Mouse (Mus musculus) liver, embryonic 15.5 days (tissue): Measurements from ENCODE around the gene Mical2. TPM values are rescaled to one million over a fixed set of nuclear protein-coding genes. Genes with fewer than 3 reads are reported as not detected.

Experiments
- ATAC-seq: fragments of 200-750 bp; cut with Nextera tagmentation; 2 replicates; pipeline ENCODE4 v1.8.0; 2017; ENCODE audit warnings: moderate number of reproducible peaks, mild to moderate bottlenecking, moderate library complexity; ENCODE audit not compliant: insufficient read depth
- H3K27ac ChIP-seq: fragments of 300-500 bp; sonication (generic); replicated peaks from 2 replicates; pipeline ENCODE4 v1.5.1; 2015; ENCODE audit warnings: mild to moderate bottlenecking, inconsistent platforms
- H3K27me3 ChIP-seq: fragments of 300-500 bp; sonication (generic); 2 replicates; pipeline ENCODE4 v1.6.1; 2015; ENCODE audit warnings: mild to moderate bottlenecking, inconsistent platforms
- H3K36me3 ChIP-seq: fragments of 300-500 bp; sonication (generic); replicated peaks from 2 replicates; pipeline ENCODE4 v1.6.1; 2015; ENCODE audit warnings: moderate library complexity, mild to moderate bottlenecking, inconsistent platforms
- H3K4me1 ChIP-seq: fragments of 300-500 bp; sonication (generic); replicated peaks from 2 replicates; pipeline ENCODE4 v1.6.1; 2015; ENCODE audit warnings: inconsistent platforms
- H3K4me2 ChIP-seq: fragments of 300-500 bp; sonication (generic); 2 replicates; pipeline ENCODE4 v1.6.1; 2015; ENCODE audit warnings: moderate library complexity, mild to moderate bottlenecking, inconsistent platforms
- H3K4me3 ChIP-seq: fragments of 300-500 bp; sonication (generic); replicated peaks from 2 replicates; pipeline ENCODE4 v1.5.1; 2015; ENCODE audit warnings: mild to moderate bottlenecking, inconsistent platforms
- H3K9ac ChIP-seq: fragments of 300-500 bp; sonication (generic); 2 replicates; pipeline ENCODE4 v1.6.1; 2015; ENCODE audit warnings: moderate library complexity, mild to moderate bottlenecking, inconsistent platforms
- H3K9me3 ChIP-seq: fragments of 300-500 bp; sonication (generic); replicated peaks from 2 replicates; pipeline ENCODE4 v1.6.1; 2016; ENCODE audit warnings: inconsistent platforms
- WGBS: fragments of 180-500 bp; shearing (Covaris S2); methylation state at CpG from one replicate; pipeline ENCODE4 v1.1.7; 2015; ENCODE audit warnings: mixed read lengths; ENCODE audit not compliant: insufficient replicate concordance; 5-methylcytosine and 5-hydroxymethylcytosine counted together
- polyA plus RNA-seq: library from polyadenylated mRNA; unstranded; fragments of >200 nt; fragmentation: Nextera tagmentation; extraction: Ambion mirVana; gene quantifications from 2 replicates; pipeline ENCODE4 v1.2.1, GENCODE M21; 2015

The Mical2 gene
- polyA plus RNA-seq, 1 experiment from 2014 or later, result 1.8 TPM

GRCm38 (mm10) chr7:112209621-112210020 lies 16.0 kb upstream of the Mical2 start:
- Histone ChIP-seq H3K4me1 (peaks cover 11% of the 10 kb centered on the region), H3K27me3 (no peaks in the 10 kb centered on the region), H3K9me3 (no peaks in the 10 kb centered on the region), H3K4me2 (no peak overlapping the region), H3K36me3 (no peaks in the 10 kb centered on the region), H3K4me3 (no peak overlapping the region), H3K9ac (no peak overlapping the region), H3K27ac (no peak overlapping the region)
- ATAC-seq, result no peak
- WGBS, result 68% methylated on average over 4 of the region's 4 CpGs

GRCm38 (mm10) chr7:112212921-112213721 lies 12.5 kb upstream of the Mical2 start:
- no peaks in the 10 kb centered on the region for H3K27me3 ChIP-seq

GRCm38 (mm10) chr7:112215871-112216270 lies 9.8 kb upstream of the Mical2 start:
- H3K9ac ChIP-seq, result no peak overlapping the region
- no peak overlapping the region for H3K4me3 ChIP-seq
- 55% methylated on average over 3 of the region's 3 CpGs for WGBS
- H3K9me3 ChIP-seq, result no peaks in the 10 kb centered on the region
- H3K4me2 ChIP-seq, result no peak overlapping the region
- no peak overlapping the region for H3K27ac ChIP-seq
- H3K27me3 ChIP-seq, result no peaks in the 10 kb centered on the region
- ATAC-seq, result no peak
- H3K4me1 ChIP-seq, result no peaks in the 10 kb centered on the region; the same call in 1 of the 2 replicates
- no peaks in the 10 kb centered on the region for H3K36me3 ChIP-seq

More at GRCm38 (mm10) chr7:112212921-112213721, 12.5 kb upstream of the Mical2 start:
- no peak overlapping the region for H3K27ac ChIP-seq
- no peak overlapping the region for H3K4me2 ChIP-seq
- WGBS, result 41% methylated on average over 8 of the region's 8 CpGs
- no peak overlapping the region for H3K9ac ChIP-seq
- no peaks in the 10 kb centered on the region for H3K36me3 ChIP-seq
- peak; percentile 42; the same call in 1 of the 2 replicates for ATAC-seq
- H3K9me3 ChIP-seq, result no peaks in the 10 kb centered on the region
- H3K4me1 ChIP-seq, result peaks cover 10% of the 10 kb centered on the region
- H3K4me3 ChIP-seq, result no peak overlapping the region

GRCm38 (mm10) chr7:112216720-112217119 lies 8.9 kb upstream of the Mical2 start:
- no peak overlapping the region for H3K4me2 ChIP-seq
- ATAC-seq, result no peak
- no peak overlapping the region for H3K4me3 ChIP-seq
- H3K27ac ChIP-seq, result no peak overlapping the region
- 58% methylated on average over 5 of the region's 5 CpGs for WGBS
- no peaks in the 10 kb centered on the region for H3K36me3 ChIP-seq
- H3K9ac ChIP-seq, result no peak overlapping the region
- H3K9me3 ChIP-seq, result no peaks in the 10 kb centered on the region
- no peaks in the 10 kb centered on the region; the same call in 1 of the 2 replicates for H3K4me1 ChIP-seq
- H3K27me3 ChIP-seq, result no peaks in the 10 kb centered on the region

- Histone ChIP-seq H3K4me2 (no peak overlapping the region), H3K4me3 (no peak overlapping the region), H3K9ac (no peak overlapping the region), H3K27ac (no peak overlapping the region), H3K27me3 (no peaks in the 10 kb centered on the region), H3K4me1 (no peaks in the 10 kb centered on the region; the same call in 1 of the 2 replicates), H3K9me3 (no peaks in the 10 kb centered on the region), H3K36me3 (no peaks in the 10 kb centered on the region)
- WGBS, result 8% methylated on average over 6 of the region's 6 CpGs
- ATAC-seq, result no peak
Observed at GRCm38 (mm10) chr7:112217208-112217607, 8.4 kb upstream of the Mical2 start.

- H3K9me3 ChIP-seq, result no peaks in the 10 kb centered on the region
- peaks cover 28% of the 10 kb centered on the region for H3K27me3 ChIP-seq
- no peak overlapping the region for H3K4me3 ChIP-seq
- H3K4me2 ChIP-seq, result no peak overlapping the region
- H3K9ac ChIP-seq, result no peak overlapping the region
- ATAC-seq, result no peak
- H3K27ac ChIP-seq, result no peak overlapping the region
- H3K36me3 ChIP-seq, result no peaks in the 10 kb centered on the region
- 47% methylated on average over 7 of the region's 7 CpGs for WGBS
- peaks cover 9% of the 10 kb centered on the region for H3K4me1 ChIP-seq
Observed at GRCm38 (mm10) chr7:112222733-112223524, 2.7 kb upstream of the Mical2 start.

GRCm38 (mm10) chr7:112224854-112225253 lies 802 bp upstream of the Mical2 start:
- peaks cover 28% of the 10 kb centered on the region for H3K27me3 ChIP-seq
- H3K9me3 ChIP-seq, result no peaks in the 10 kb centered on the region
- no peaks in the 10 kb centered on the region for H3K36me3 ChIP-seq
- no peak overlapping the region for H3K27ac ChIP-seq
- H3K4me3 ChIP-seq, result no peak overlapping the region
- H3K4me1 ChIP-seq, result peaks cover 9% of the 10 kb centered on the region
- no peak overlapping the region for H3K4me2 ChIP-seq
- 71% methylated on average over 12 of the region's 12 CpGs for WGBS
- H3K9ac ChIP-seq, result no peak overlapping the region
- ATAC-seq, result no peak

GRCm38 (mm10) chr7:112226446-112227265 lies 1.0 kb downstream of the Mical2 start:
- peak overlapping the region; percentile 57 for H3K4me3 ChIP-seq

GRCm38 (mm10) chr7:112227266-112227562 lies 1.6 kb downstream of the Mical2 start:
- Histone ChIP-seq H3K9me3 (no peaks in the 10 kb centered on the region), H3K4me1 (peaks cover 9% of the 10 kb centered on the region), H3K36me3 (no peaks in the 10 kb centered on the region), H3K4me3 (peak overlapping the region; percentile 57; the same call in 1 of the 2 replicates), H3K27me3 (peaks cover 28% of the 10 kb centered on the region), H3K27ac (no peak overlapping the region), H3K4me2 (peak overlapping the region; percentile 71), H3K9ac (no peak overlapping the region)
- ATAC-seq, result no peak
- 78% methylated on average over 6 of the region's 6 CpGs for WGBS

More at GRCm38 (mm10) chr7:112226446-112227265, 1.0 kb downstream of the Mical2 start:
- ATAC-seq, result no peak
- Histone ChIP-seq H3K36me3 (no peaks in the 10 kb centered on the region), H3K4me1 (peaks cover 9% of the 10 kb centered on the region), H3K27ac (no peak overlapping the region), H3K4me2 (peak overlapping the region; percentile 71), H3K9me3 (no peaks in the 10 kb centered on the region), H3K27me3 (peaks cover 28% of the 10 kb centered on the region), H3K9ac (0 out of 2 replicates have a peak overlapping the region, but pooled peaks have one; percentile 11)
- WGBS, result 13% methylated on average over 24 of the region's 24 CpGs

- H3K9me3 ChIP-seq, result no peaks in the 10 kb centered on the region
- WGBS, result 71% methylated on average over 20 of the region's 20 CpGs
- H3K27me3 ChIP-seq, result peaks cover 24% of the 10 kb centered on the region
- H3K4me3 ChIP-seq, result no peak overlapping the region
- H3K4me2 ChIP-seq, result no peak overlapping the region
- no peak overlapping the region for H3K27ac ChIP-seq
- no peak overlapping the region for H3K9ac ChIP-seq
- H3K36me3 ChIP-seq, result no peaks in the 10 kb centered on the region
- H3K4me1 ChIP-seq, result peaks cover 12% of the 10 kb centered on the region
- no peak for ATAC-seq
Observed at GRCm38 (mm10) chr7:112228827-112229498, 3.3 kb downstream of the Mical2 start.
